Comparison of ENCODE assay signal across 33 mouse cellular contexts in genomic region chr3:30729046-30729445, GRCm38 (mm10). TPM values are rescaled to one million over a fixed set of nuclear protein-coding genes. Genes with fewer than 3 reads are reported as not detected.
DNase-seq lines count a peak whose midpoint lies in the region; ATAC-seq lines count a peak whose summit lies in the region.
"Had no signal": no experiment of that assay in that cellular context is flagged by ENCODE, and none has a peak within 500 bp of the region (broad histone marks: within the 10 kb centered on the region; RNA-seq: fewer than 3 reads in every experiment).

No protein-coding gene starts in this region.

- intact Hi-C loops in gastrocnemius, postnatal 36 days (cut with DNase I): loop anchor here (10.0 kb wide), 1 partner anchor 236 kb away; the partner anchor contains the start of gene Phc3
- intact Hi-C loops in heart, postnatal 14 days (cut with DNase I): no loop called here

- no peak overlapping the region for H3K4me3 ChIP-seq in limb, embryonic 15.5 days
- no peak overlapping the region for H3K4me3 ChIP-seq in limb, embryonic 10.5 days
- no peak overlapping the region for H3K4me3 ChIP-seq in kidney, embryonic 15.5 days (replicated peaks)
- H3K4me3 ChIP-seq: embryonic facial prominence, embryonic 10.5 days; embryonic facial prominence, embryonic 13.5 days; forebrain, embryonic 10.5 days; forebrain, embryonic 13.5 days; heart, embryonic 12.5 days; heart, embryonic 15.5 days had no signal

- H3K4me2 ChIP-seq in limb, embryonic 15.5 days: no peak overlapping the region
- no peak overlapping the region for H3K4me2 ChIP-seq in kidney, embryonic 15.5 days
- H3K4me2 ChIP-seq: embryonic facial prominence, embryonic 13.5 days; forebrain, embryonic 13.5 days; heart, embryonic 12.5 days; heart, embryonic 15.5 days; hindbrain, embryonic 14.5 days had no signal

- no peak overlapping the region for H3K27ac ChIP-seq in limb, embryonic 15.5 days
- no peak overlapping the region for H3K27ac ChIP-seq in limb, embryonic 10.5 days
- no peak overlapping the region for H3K27ac ChIP-seq in kidney, embryonic 15.5 days
- H3K27ac ChIP-seq: embryonic facial prominence, embryonic 10.5 days; embryonic facial prominence, embryonic 13.5 days; forebrain, embryonic 10.5 days; forebrain, embryonic 13.5 days; heart, embryonic 15.5 days; hindbrain, embryonic 14.5 days; hindbrain, postnatal 0 days had no signal

- H3K4me1 ChIP-seq in limb, embryonic 15.5 days: no peaks in the 10 kb centered on the region
- no peaks in the 10 kb centered on the region for H3K4me1 ChIP-seq in limb, embryonic 10.5 days
- H3K4me1 ChIP-seq in kidney, embryonic 15.5 days: no peaks in the 10 kb centered on the region
- H3K4me1 ChIP-seq: embryonic facial prominence, embryonic 10.5 days; embryonic facial prominence, embryonic 13.5 days; forebrain, embryonic 10.5 days; forebrain, embryonic 13.5 days; heart, embryonic 15.5 days had no signal

- H3K9me3 ChIP-seq in limb, embryonic 15.5 days: no peaks in the 10 kb centered on the region
- H3K9me3 ChIP-seq in limb, embryonic 10.5 days (replicated peaks): no peaks in the 10 kb centered on the region
- no peaks in the 10 kb centered on the region for H3K9me3 ChIP-seq in kidney, embryonic 15.5 days (replicated peaks)
- H3K9me3 ChIP-seq: embryonic facial prominence, embryonic 10.5 days; embryonic facial prominence, embryonic 13.5 days; forebrain, embryonic 10.5 days; forebrain, embryonic 13.5 days; heart, embryonic 12.5 days; heart, embryonic 15.5 days had no signal

- H3K27me3 ChIP-seq in limb, embryonic 15.5 days: no peaks in the 10 kb centered on the region
- H3K27me3 ChIP-seq in limb, embryonic 10.5 days (ENCODE audit: low read depth, poor library complexity, severe bottlenecking): no peaks in the 10 kb centered on the region
- H3K27me3 ChIP-seq in kidney, embryonic 15.5 days: no peaks in the 10 kb centered on the region
- H3K27me3 ChIP-seq: embryonic facial prominence, embryonic 13.5 days; forebrain, embryonic 13.5 days; heart, embryonic 12.5 days; heart, embryonic 15.5 days had no signal

- peak; percentile 47 for DNase-seq in gastrocnemius, adult 18-20 months (ENCODE audit: low spot score)
- DNase-seq in gastrocnemius, postnatal 10 days: no peak
- DNase-seq in limb, embryonic 10.5 days (ENCODE audit: low spot score): no peak
- DNase-seq in gastrocnemius, postnatal 36 days: peak; percentile 9 to 13
- no peak for DNase-seq in heart, postnatal 14 days
- DNase-seq: adrenal gland, adult 8-10 months; adrenal gland, postnatal 25 days; cerebellum, adult 11-12 months; cerebellum, adult 8-10 months; cerebellum, postnatal 10 days; cerebellum, postnatal 36 days; embryo, embryonic 11 days; heart, postnatal 10 days; heart, postnatal 4 days had no signal

- H3K36me3 ChIP-seq in limb, embryonic 15.5 days: no peaks in the 10 kb centered on the region
- H3K36me3 ChIP-seq in limb, embryonic 10.5 days: no peaks in the 10 kb centered on the region
- no peaks in the 10 kb centered on the region for H3K36me3 ChIP-seq in kidney, embryonic 15.5 days
- H3K36me3 ChIP-seq: embryonic facial prominence, embryonic 10.5 days; embryonic facial prominence, embryonic 13.5 days; forebrain, embryonic 10.5 days; heart, embryonic 12.5 days; heart, embryonic 15.5 days had no signal

- ATAC-seq in limb, embryonic 15.5 days (ENCODE audit: insufficient number of reproducible peaks, low FRiP score, low TSS enrichment, low read depth): 0 out of 2 replicates have a peak, but pooled peaks have one; percentile 14
- no peak for ATAC-seq in kidney, embryonic 15.5 days (replicated peaks; ENCODE audit: low FRiP score)
- ATAC-seq: activated CD4-positive, CD25-positive, alpha-beta regulatory T cell, adult 4 months; forebrain, embryonic 13.5 days; forebrain, embryonic 16.5 days; hindbrain, postnatal 0 days; inflammation-experienced regulatory T-cells, adult 6 months; intestine, embryonic 16.5 days had no signal

- 79% methylated on average over 5 of the region's 5 CpGs for WGBS in limb, embryonic 15.5 days
- WGBS in limb, embryonic 10.5 days: 88% methylated on average over 5 of the region's 5 CpGs
- WGBS in kidney, embryonic 15.5 days: 83% methylated on average over 5 of the region's 5 CpGs

- no peak overlapping the region for H3K9ac ChIP-seq in limb, embryonic 15.5 days
- H3K9ac ChIP-seq in kidney, embryonic 15.5 days: no peak overlapping the region
- H3K9ac ChIP-seq: embryonic facial prominence, embryonic 13.5 days; forebrain, embryonic 13.5 days; heart, embryonic 12.5 days; heart, embryonic 15.5 days; hindbrain, embryonic 14.5 days had no signal

RNA-seq across cellular contexts. Expression of gene Samd7, which starts 17.0 kb away (rescaled TPM):
- not detected for total RNA-seq in gastrocnemius, adult 18-20 months (2021)
- under 1 TPM; 0.26 to 0.36 TPM for total RNA-seq in gastrocnemius, postnatal 10 days (2021)
- 0.05 TPM in 1 of 2 replicates, not detected in the other for polyA plus RNA-seq in limb, embryonic 15.5 days (2015; fragmentation: Nextera tagmentation; extraction: Ambion mirVana)
- polyA plus RNA-seq in limb, embryonic 10.5 days (2016; fragmentation: Nextera tagmentation; extraction: Ambion mirVana): not detected in 2 replicates
- total RNA-seq in gastrocnemius, postnatal 36 days (2021): not detected
- polyA plus RNA-seq in kidney, embryonic 15.5 days (2015; fragmentation: Nextera tagmentation; extraction: Ambion mirVana): not detected in 2 replicates
- total RNA-seq in heart, postnatal 14 days (2021): not detected
- total RNA-seq: adrenal gland, adult 8-10 months; adrenal gland, postnatal 25 days; heart, adult 8-10 months; heart, postnatal 10 days; heart, postnatal 4 days had no signal
- polyA plus RNA-seq: embryonic facial prominence, embryonic 10.5 days; embryonic facial prominence, embryonic 13.5 days; forebrain, embryonic 10.5 days; forebrain, embryonic 13.5 days; forebrain, embryonic 16.5 days; gonadal fat pad, adult 2 months; heart, embryonic 12.5 days; heart, embryonic 15.5 days; hindbrain, embryonic 11.5 days; hindbrain, embryonic 14.5 days; hindbrain, postnatal 0 days; inflammation-experienced regulatory T-cells, adult 6 months; intestine, embryonic 16.5 days had no signal

RNA-seq across cellular contexts. Expression of gene Lrrc31, which starts 29.4 kb away (rescaled TPM):
- not detected for total RNA-seq in gastrocnemius, adult 18-20 months (2021)
- not detected for total RNA-seq in gastrocnemius, postnatal 10 days (2021)
- 0.10 and 0.30 TPM in 2 replicates for polyA plus RNA-seq in limb, embryonic 15.5 days (2015; fragmentation: Nextera tagmentation; extraction: Ambion mirVana)
- polyA plus RNA-seq in limb, embryonic 10.5 days (2016; fragmentation: Nextera tagmentation; extraction: Ambion mirVana): not detected in 2 replicates
- not detected for total RNA-seq in gastrocnemius, postnatal 36 days (2021)
- polyA plus RNA-seq in kidney, embryonic 15.5 days (2015; fragmentation: Nextera tagmentation; extraction: Ambion mirVana): 0.08 and 0.18 TPM in 2 replicates
- total RNA-seq in heart, postnatal 14 days (2021): under 1 TPM in 1 of 2 experiments, not detected in 1; 0.33 TPM
- total RNA-seq: adrenal gland, postnatal 25 days; hindbrain, postnatal 0 days had no signal
- polyA plus RNA-seq: activated CD4-positive, CD25-positive, alpha-beta regulatory T cell, adult 4 months; brain, embryonic 14.5 days; cortical plate, adult 2 months; embryonic facial prominence, embryonic 10.5 days; embryonic facial prominence, embryonic 13.5 days; forebrain, embryonic 10.5 days; forebrain, embryonic 13.5 days; forebrain, embryonic 16.5 days; heart, embryonic 12.5 days; heart, embryonic 15.5 days; hindbrain, embryonic 11.5 days; hindbrain, embryonic 14.5 days; hindbrain, postnatal 0 days had no signal

Comparison
In these comparisons a context has a peak if more than half of its experiments do, and no peak if none do; other contexts are left out.
1. DNase-seq: peak in gastrocnemius, adult 18-20 months (single experiment) and gastrocnemius, postnatal 36 days (2 of 2); none in gastrocnemius, postnatal 10 days (single experiment), limb, embryonic 10.5 days (single experiment) and heart, postnatal 14 days (0 of 2).